Mouse (Mus musculus) splenic B cell, adult 2 months (primary cell): Measurements from ENCODE around the gene Rarres1.

Source experiments
- DNase-seq: peaks from one replicate; pipeline ENCODE4 v3.0.0-alpha.2; 2011; ENCODE audit warnings: low read depth, low spot score
- H3K27me3 ChIP-seq: 2 replicates; pipeline ENCODE4 v1.6.1; 2012; ENCODE audit warnings: mild to moderate bottlenecking, low read length, moderate library complexity, mixed read lengths; ENCODE audit not compliant: control insufficient read depth, poor library complexity, insufficient read depth, severe bottlenecking
- H3K36me3 ChIP-seq: 2 replicates; pipeline ENCODE4 v1.6.1; 2012; ENCODE audit warnings: mild to moderate bottlenecking, low read length, moderate library complexity, mixed read lengths; ENCODE audit not compliant: control insufficient read depth, poor library complexity, insufficient read depth, severe bottlenecking

Gene Rarres1

GRCm38 (mm10) chr3:67515274-67515801, at the start of gene Rarres1:
Gene Rarres1 (minus strand): TSS chr3:67515523.
- peak; percentile 42 for DNase-seq
- H3K36me3 ChIP-seq, result no peaks in the 10 kb centered on the region
- peaks cover 3% of the 10 kb centered on the region; the same call in 1 of the 2 replicates for H3K27me3 ChIP-seq

DNA sequence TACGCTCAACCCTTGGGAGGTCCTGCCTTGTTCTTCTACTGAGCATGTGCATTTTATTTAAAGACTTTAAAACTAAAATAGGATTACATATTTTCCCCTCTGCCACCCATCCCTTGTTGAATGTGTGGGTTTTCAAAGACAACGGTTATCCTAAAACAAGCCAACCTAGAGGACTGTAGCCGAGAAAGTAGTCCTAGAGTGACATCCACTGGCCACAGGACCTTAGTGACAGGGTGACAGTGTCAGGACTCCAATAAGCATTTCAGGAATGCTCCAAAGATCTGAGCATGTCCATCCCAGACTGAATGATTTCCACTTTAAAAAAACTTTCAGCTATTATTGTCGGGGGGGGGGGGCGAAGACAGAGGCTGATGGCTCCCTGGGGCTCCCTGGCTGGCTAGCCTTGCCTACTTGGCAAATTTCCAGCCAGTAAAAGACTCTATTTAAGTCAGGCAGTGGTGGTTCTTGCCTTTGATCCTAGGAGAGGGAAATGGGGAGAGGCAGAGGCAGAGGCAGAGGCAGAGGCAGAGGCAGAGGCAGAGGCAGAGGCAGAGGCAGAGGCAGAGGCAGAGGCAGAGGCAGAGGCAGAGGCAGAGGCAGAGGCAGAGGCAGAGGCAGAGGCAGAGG, 49.5 kb upstream of the Rarres1 start:
- DNase-seq, result peak; percentile 78
- Histone ChIP-seq H3K36me3 (no peaks in the 10 kb centered on the region), H3K27me3 (no peaks in the 10 kb centered on the region)

DNA sequence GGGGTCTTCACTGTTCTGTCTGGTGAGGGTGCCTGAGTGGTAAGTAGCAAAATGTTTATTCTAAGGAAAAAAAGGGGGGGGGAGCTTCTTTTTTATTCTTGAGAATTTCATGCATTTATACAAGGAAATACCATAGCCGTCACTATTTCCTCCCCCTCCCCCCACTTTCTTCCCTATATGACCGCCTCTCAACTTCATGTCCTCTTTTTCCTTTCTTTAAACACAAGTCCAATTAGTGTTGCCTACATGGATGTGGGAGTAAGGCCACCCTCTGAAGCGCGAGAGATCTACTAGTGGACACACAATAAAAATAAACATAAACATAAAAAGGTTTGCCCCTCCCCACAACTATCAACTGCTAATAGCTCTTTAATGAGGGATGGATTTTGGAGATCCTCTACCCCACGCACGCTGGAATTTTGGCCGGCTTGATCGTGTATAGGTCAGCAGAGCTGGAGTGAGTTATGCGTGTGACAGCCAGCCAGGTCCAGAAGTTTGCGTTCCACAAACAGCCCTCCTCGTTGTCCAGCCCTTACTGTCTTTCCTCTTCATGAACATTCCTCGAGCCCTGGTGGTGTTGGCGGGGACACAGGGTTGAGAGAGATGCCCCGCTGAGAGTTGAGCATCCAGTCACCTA, 42.5 kb upstream of the Rarres1 start:
- H3K36me3 ChIP-seq, result no peaks in the 10 kb centered on the region
- H3K27me3 ChIP-seq, result no peaks in the 10 kb centered on the region
- DNase-seq, result peak; percentile 48

DNA sequence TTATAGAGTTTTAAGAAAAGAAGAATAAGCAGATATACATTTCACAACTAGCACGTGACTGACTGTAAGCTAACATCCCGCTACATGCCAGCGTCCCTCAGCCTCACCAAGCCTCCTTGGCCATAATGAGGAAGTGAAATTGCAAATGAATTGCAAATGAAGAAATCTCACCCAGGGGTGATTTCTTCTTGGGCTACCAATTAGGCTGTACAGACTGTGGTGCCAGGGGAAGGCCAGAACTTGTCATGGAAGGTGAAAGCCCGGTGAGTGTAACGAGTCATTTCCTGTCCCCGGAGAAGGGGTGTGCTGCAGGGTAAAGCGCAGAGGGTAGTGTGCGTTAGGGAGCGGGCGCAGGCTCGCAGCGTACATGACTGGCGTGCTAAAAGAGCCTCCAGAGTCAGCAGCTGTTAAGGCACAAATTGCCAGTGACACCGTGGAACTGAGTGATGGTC, 41.9 kb upstream of the Rarres1 start:
- peak; percentile 93 for DNase-seq

DNA sequence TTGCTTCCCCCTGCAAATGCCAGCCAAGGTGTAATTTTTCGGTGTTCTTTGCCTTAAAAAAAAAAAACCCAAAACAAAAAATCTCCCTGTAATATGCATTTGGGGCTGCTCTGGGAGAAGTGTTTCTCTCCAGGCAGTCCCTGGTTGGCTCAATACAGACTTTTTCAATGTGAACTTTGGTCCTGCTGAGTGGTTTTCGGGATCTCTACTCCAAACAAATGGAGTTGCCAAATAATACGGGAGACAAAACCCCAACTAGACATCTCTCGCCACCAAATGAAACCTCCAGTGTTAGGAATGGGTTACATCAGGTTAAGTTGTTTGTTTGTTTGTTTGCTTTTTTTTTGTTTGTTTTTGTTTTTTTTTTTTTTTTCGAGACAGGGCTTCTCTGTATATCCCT, 39.9 kb upstream of the Rarres1 start:
- Histone ChIP-seq H3K36me3 (no peaks in the 10 kb centered on the region), H3K27me3 (no peaks in the 10 kb centered on the region)
- DNase-seq, result no peak

More for the DNA sequence above, 41.9 kb upstream of the Rarres1 start:
- H3K27me3 ChIP-seq, result no peaks in the 10 kb centered on the region
- no peaks in the 10 kb centered on the region for H3K36me3 ChIP-seq

GRCm38 (mm10) chr3:67553927-67554448, 38.7 kb upstream of the Rarres1 start:
- no peaks in the 10 kb centered on the region for H3K36me3 ChIP-seq
- DNase-seq, result peak; percentile 8
- H3K27me3 ChIP-seq, result no peaks in the 10 kb centered on the region

DNA sequence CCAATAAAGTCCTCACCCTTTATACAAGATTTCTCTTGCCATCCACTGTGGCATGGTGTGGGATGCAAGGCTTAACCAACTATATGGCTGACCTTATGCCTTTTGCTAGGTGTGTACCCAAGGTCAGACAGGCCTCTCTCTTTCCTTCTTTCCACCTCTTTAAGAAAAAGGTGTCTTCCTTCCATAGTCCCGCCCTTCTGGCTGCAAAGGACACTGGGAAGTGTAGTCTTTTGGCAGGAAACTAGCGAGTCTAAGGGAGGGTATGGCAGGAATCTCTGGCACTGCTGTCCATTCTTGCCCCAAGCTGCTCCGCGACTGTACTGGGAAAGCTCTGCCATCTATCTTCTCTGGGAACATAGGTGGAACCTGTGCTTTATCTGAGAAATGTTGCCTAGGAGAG, 38.0 kb upstream of the Rarres1 start:
- no peak for DNase-seq
- no peaks in the 10 kb centered on the region for H3K36me3 ChIP-seq
- no peaks in the 10 kb centered on the region for H3K27me3 ChIP-seq

DNA sequence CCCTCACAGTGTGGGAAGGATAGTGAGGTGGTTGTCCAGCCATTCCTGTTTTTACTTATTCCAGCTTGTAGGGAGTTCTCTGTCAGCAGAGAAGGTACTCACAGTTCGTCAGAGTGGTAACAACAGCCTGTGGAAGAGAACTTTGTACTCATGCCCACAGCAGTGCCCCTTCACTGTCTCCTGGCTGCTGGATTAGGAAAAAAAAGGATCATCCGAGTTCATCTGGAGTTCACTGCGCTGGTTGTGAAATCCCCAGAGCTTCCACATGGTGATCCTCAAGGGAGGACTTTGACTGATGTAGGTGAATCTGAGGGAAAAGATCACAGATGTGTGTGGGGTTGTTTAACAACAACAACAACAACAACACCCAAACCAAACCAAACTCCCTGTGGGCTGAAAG, 35.9 kb upstream of the Rarres1 start:
- Histone ChIP-seq H3K27me3 (no peaks in the 10 kb centered on the region), H3K36me3 (no peaks in the 10 kb centered on the region)
- no peak for DNase-seq

DNA sequence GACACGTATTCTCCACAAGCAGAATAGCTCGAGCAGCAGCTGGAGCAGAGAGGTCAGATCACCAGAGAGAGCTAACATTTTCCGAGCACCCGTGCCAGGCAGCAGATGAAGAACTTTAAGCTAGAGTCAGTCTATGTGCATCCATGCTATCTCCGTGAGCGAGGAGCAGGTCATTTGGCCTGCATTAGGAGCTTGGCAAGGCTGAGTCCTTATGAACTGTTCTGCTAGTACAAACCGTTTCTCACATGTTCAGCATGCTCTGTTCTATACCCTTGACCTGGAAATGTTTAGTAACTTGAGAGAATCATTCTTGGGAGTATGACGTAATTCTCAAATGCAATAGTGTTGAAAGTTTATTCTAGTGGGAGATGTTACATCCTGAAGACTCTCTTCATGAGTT, 28.3 kb upstream of the Rarres1 start:
- DNase-seq, result no peak
- Histone ChIP-seq H3K27me3 (no peaks in the 10 kb centered on the region; the same call in 1 of the 2 replicates), H3K36me3 (no peaks in the 10 kb centered on the region)

DNA sequence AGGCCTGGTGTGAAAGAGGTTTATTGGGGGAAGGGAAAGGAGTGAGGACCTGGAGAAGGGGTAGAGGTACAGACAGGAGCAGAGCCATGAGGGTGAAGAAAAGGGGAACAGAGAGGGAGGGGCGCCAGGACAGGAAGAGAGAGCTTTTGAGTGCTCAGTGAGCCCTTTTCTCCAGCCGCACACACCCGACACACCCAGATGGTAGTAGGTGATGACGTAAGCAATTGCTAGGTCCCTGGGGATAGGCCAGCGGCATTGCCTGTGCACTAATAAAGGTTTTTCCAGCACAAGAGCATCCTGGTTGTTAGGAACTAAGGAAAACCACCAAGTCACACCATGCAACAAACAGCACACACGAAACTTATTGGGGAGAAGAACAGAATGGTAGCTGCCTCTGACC, 9.4 kb upstream of the Rarres1 start:
- Histone ChIP-seq H3K27me3 (no peaks in the 10 kb centered on the region), H3K36me3 (no peaks in the 10 kb centered on the region)
- DNase-seq, result peak; percentile 79

- no peak for DNase-seq
- no peaks in the 10 kb centered on the region for H3K27me3 ChIP-seq
- no peaks in the 10 kb centered on the region for H3K36me3 ChIP-seq
These were observed 7.4 kb upstream of the Rarres1 start for GRCm38 (mm10) chr3:67522709-67523108.

DNA sequence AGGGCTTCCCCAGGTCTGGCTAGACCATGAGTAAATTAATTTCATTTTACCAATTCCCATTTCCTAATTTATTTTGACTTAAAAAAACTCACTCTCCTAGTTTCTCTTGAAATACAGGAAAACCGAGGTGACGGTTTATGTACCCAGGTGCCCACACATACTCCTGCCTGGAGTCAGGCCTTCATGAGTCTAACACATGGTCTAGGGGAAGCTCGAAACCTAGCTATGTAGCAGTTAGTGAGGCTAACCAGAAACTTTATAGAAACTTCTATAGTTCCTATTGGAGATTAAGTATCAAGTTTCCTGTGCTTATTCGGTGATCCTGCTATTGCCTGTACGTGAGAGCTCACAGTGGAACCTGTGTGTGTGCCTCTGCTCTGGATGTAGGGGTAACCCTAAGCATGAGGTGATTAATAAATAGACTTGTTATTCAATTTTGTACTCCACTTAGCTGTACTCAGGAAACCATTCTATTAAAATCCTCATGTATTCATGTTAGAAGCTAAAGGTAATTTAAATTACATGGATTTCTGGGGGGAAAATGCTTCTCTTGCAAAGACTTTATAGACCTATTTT, 5.3 kb upstream of the Rarres1 start:
- no peak for DNase-seq
- H3K36me3 ChIP-seq, result no peaks in the 10 kb centered on the region

DNA sequence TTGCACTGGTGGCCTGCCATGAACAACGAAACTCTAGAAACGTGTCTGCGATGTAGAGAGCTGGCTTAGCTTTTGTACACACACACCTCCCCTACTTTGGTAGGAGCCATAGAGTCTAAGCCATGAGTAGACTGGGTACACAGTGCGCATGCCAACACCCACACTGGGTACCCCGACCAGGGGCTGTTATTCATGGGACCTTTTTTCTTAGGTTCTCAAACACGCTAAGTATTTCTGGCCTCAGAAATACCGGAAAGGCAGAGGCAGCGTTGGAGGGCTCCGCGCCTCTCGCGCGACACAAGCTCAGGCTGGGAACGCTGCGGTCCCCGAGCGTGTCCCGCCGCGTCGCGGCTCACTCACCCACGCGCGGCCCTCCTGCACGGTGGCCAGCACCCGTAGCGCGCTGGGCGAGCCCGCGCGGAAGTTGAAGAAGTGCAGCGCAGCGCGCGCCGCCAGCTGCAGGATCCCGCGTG, 486 bp downstream of the Rarres1 start:
- peak; percentile 48 for DNase-seq
- peaks cover 3% of the 10 kb centered on the region; the same call in 1 of the 2 replicates for H3K27me3 ChIP-seq
- no peaks in the 10 kb centered on the region for H3K36me3 ChIP-seq

More for the DNA sequence above, 5.3 kb upstream of the Rarres1 start:
- H3K27me3 ChIP-seq, result peaks cover 2% of the 10 kb centered on the region; the same call in 1 of the 2 replicates

GRCm38 (mm10) chr3:67512807-67513206, 2.5 kb downstream of the Rarres1 start:
- H3K36me3 ChIP-seq, result no peaks in the 10 kb centered on the region
- H3K27me3 ChIP-seq, result peaks cover 3% of the 10 kb centered on the region; the same call in 1 of the 2 replicates
- peak; percentile 91 for DNase-seq
